Mouse (Mus musculus): ENCODE measurements around the gene Gbgt1.
A peak's percentile ranks its signal among the peaks of the same experiment; 100 is the strongest.

GRCm38 (mm10) chr2:28513431-28514370 is 17.0 kb downstream of the Gbgt1 start:
- TF ChIP-seq POLR2A (IDR thresholded peaks at IDR 0.05; ENCODE audit: control insufficient read depth in 1 of 2, insufficient read depth in 1 of 2, low read depth in 1 of 2, low read length in 2 of 2, poor library complexity in 1 of 2) (0 out of 4 replicates have a peak, but pooled peaks of 1 of the 2 experiments have one; percentile 14), CTCF (IDR thresholded peaks at IDR 0.05 in 2 of 3, conservative IDR thresholded peaks at IDR 0.05 in 1 of 3; ENCODE audit: control insufficient read depth in 1 of 3, insufficient read depth in 1 of 3, low read depth in 2 of 3, low read length in 3 of 3, poor library complexity in 1 of 3, severe bottlenecking in 1 of 3) (no peak)

Measured in MEL (cell line).